Mouse (Mus musculus) brown adipose tissue, adult 24 weeks (tissue): ENCODE measurements around the gene Ptprd. TPM values are rescaled to one million over a fixed set of nuclear protein-coding genes. Genes with fewer than 3 reads are reported as not detected.

ENCODE experiments used
- H3K27ac ChIP-seq: fragments of 200-500 bp; replicated peaks from 2 replicates; pipeline ENCODE4 v1.5.1; 2012; ENCODE audit warnings: low read depth, mild to moderate bottlenecking, low read length
- H3K4me1 ChIP-seq: fragments of 200-500 bp; 2 replicates; pipeline ENCODE4 v1.6.1; 2012; ENCODE audit warnings: low read length, mixed read lengths; ENCODE audit not compliant: control insufficient read depth, insufficient read depth, insufficient read length
- H3K4me3 ChIP-seq: fragments of 200-500 bp; 2 replicates; pipeline ENCODE4 v1.5.1; 2012; ENCODE audit warnings: low read depth, mild to moderate bottlenecking, low read length, moderate library complexity; ENCODE audit not compliant: insufficient read depth
- polyA plus RNA-seq: library from polyadenylated mRNA; stranded (reverse); fragments of >200 nt; gene quantifications from 2 replicates; pipeline ENCODE4 v1.2.4, GENCODE M21; 2012; ENCODE audit not compliant: missing spikeins, insufficient read depth, insufficient read length

Gene Ptprd
- polyA plus RNA-seq, 1 experiment, result 22.5 TPM

DNA sequence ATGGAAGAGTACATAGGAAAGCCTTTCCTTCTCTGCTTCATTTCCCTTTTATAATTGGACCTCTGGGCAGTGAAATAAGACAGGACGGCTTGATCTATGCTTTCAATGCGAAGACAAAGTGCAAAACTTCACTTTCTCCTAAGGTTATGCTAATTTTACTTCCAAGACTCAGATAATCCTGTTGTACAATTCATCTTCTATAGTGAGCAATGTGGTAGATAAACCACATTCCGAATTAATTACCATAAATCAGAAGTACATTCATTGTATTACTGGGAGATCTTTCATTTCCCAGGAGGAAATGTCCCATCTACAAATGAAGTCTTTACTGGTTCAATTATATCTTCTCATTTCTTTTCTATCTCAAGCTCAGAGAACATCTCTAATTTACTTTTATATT, 1346.2 kb downstream of the Ptprd start:
- H3K4me3 ChIP-seq, result no peak overlapping the region
- no peaks in the 10 kb centered on the region for H3K4me1 ChIP-seq
- no peak overlapping the region for H3K27ac ChIP-seq

DNA sequence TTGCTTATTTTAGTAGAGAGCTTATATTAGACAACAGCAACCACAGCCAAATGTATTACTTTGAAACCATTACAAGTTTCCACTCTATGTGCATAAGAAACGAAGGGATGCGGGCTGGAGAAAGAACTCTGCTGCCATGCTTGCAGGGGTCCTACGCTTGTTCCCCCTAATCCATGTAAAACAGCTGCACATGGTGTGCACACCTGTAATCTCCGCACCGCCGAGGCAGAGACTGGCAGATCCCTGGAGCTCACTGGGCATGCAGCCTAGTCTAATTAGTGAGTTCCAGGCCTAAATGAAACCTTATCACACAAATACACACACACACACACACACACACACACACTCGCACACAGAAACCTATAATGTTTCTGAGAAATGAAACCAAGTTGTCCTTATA, 1365.5 kb downstream of the Ptprd start:
- Histone ChIP-seq H3K4me1 (no peaks in the 10 kb centered on the region), H3K4me3 (no peak overlapping the region), H3K27ac (no peak overlapping the region)

DNA sequence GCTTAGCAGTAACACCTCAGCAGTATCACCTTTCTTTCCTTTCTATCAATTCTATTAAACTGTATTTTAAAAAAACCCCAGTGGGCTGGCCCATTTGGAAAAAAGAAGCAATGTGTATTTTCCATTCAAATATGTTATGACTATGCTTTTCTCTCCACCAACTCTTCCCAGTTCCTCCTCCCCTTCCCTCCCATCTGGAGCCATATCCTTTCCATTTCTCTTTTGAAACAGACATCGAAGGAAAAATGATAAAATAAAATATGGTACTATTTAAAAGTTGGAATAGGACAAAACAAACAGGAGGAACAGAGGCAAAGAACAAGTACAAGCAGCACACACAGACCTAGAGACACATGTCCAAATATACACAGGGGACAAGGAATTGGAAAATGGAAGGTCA, 1372.7 kb downstream of the Ptprd start:
- no peak overlapping the region for H3K27ac ChIP-seq
- H3K4me3 ChIP-seq, result no peak overlapping the region
- H3K4me1 ChIP-seq, result no peaks in the 10 kb centered on the region

DNA sequence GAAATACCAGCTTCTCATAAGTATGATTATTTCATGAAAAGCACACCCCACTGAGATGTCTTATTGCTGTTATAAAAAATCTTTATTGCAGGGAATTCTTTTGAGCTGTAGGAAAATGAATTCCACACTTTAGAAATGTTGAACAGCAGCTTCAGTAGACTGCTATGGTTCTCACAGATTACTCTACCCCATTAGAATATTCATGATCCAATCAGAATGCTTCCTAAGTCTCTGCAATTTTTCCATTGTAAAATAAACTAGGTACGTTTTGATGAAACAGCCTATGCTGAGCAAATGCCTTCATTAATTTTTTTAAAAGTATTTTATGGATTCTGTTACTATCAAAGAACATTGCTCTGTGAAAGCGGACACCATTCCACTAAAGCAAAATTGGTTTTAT, 1399.6 kb downstream of the Ptprd start:
- Histone ChIP-seq H3K4me1 (no peaks in the 10 kb centered on the region), H3K4me3 (no peak overlapping the region), H3K27ac (no peak overlapping the region)

DNA sequence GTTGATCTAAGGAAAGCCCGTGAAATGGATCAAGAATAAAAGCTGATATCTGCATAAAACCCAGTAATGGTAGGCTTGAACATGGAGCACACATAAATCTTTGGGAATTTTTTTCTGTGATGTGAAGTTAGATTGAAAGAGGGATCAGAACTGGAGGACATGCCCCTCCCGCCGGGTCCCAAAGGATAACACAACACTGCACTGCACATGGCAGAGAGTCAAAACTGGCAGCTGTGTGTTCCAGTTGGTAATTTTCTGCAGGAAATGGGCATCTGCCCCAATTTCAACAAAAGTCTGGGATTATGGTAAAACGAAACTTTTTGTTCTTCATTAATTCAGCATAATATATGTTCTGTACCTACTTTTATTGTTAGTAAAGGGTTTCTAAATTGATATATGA, 1409.1 kb downstream of the Ptprd start:
- no peak overlapping the region for H3K27ac ChIP-seq
- H3K4me1 ChIP-seq, result no peaks in the 10 kb centered on the region
- no peak overlapping the region for H3K4me3 ChIP-seq

DNA sequence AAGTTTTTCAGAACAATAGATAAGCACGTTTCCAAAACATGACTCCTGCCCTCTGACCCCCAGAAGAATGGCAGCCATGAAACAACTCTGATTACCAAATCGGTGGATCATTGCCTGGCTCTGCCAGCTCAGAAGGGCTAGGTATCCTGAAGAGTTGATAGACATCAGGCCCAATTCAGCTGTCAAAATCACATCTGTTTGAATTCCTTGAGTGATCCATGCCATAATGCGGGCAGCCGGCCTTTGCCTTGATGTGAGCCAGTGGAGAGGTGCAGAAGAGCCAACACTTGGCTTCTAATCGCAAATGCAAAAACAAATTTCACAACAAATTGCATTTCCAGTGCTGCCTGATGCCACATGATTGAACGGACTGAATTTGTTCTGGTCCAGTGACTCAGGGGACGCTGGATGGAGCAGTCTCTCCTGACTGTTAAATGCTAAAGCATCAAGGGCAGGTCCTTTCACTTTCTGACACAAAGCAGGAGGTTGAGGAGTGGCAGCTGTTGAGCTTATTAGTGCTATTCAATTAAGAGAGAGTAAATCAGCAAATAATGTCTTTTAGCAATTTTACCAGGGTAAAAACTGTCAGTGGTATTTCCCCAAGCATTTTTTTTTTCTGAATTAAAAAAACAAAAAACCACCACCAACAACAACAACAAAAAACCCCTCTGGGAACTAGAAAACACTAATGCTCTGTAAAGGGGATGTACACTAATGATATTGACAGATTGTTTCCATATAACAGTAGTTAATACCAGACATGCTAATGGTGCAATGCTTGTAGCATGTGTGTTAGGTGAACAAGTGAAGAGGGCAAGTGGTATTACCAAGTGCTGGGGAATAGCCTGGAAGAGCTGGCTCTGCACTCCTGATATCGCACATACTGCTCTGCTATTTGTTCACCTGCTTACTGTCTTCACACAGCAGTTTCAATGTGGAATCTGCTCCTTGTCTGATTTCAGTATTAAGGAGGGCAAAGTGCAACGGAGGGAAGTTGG, 1413.5 kb downstream of the Ptprd start:
- H3K4me1 ChIP-seq, result no peaks in the 10 kb centered on the region
- no peak overlapping the region for H3K4me3 ChIP-seq
- no peak overlapping the region for H3K27ac ChIP-seq

DNA sequence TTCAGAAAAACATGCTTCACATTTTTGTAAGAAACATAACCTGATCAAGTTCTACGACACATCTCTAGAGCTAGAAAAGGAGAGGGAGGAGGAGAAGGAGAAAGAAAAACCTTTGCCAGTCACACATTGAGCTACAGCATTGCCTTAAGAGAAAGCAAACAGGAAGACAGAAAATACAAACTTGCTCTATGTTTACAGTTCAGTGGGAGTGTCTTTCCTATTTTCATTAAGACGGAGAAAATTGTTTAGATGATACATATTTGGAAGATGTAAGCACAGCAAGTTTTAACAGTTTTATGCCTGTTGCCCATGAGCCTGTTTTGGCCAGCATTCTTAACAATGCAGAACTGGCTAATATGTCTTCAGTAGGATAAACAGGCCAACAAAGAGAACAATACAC, 1426.4 kb downstream of the Ptprd start:
- no peak overlapping the region for H3K27ac ChIP-seq
- no peaks in the 10 kb centered on the region for H3K4me1 ChIP-seq
- H3K4me3 ChIP-seq, result no peak overlapping the region

DNA sequence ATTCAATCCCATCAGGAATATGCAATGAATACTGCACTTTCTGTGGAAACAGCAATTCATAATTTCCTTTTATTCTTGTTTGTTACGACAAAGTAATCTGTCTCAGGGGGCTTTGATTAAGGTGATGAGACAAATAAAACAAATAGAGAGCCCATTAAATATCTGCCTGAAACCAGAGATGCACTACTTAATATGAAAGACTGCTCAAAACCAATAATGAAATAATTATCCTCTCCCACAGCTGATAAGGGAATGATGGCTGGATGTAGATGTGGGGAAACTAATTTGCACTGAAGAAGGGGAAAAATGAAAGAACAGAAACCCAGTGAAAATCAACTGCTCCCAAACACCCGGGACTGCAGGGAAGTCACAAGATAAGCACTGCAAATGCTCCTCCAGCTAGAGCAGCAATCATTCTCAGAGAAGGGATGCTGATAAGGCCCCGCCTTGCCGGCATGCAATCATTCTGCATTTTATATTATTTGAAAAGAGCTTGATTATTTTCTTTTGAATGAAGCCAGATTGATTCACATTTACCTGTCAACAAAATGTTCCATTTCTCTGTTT, 1432.1 kb downstream of the Ptprd start:
- Histone ChIP-seq H3K27ac (no peak overlapping the region), H3K4me1 (no peaks in the 10 kb centered on the region), H3K4me3 (no peak overlapping the region)

DNA sequence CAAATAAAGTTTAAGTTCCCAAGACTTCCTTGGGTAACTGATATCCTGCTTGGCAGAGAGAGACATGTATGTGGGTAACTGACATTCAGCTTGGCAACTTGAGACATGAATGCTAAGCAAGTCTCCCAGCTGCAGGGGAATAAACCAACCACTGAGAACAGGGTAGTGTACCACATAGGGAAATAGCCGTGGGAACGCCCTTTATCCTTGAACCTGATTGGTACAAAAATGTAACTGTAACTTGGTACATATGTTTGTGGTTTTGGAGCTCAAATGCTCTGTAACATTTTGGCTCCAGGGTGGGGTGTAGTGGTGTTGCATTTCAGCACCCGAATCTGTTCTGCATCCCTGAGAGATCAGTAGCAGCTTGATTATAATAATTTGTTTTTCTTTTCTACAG, 1444.8 kb downstream of the Ptprd start:
- Histone ChIP-seq H3K4me1 (no peaks in the 10 kb centered on the region), H3K27ac (no peak overlapping the region), H3K4me3 (no peak overlapping the region)

DNA sequence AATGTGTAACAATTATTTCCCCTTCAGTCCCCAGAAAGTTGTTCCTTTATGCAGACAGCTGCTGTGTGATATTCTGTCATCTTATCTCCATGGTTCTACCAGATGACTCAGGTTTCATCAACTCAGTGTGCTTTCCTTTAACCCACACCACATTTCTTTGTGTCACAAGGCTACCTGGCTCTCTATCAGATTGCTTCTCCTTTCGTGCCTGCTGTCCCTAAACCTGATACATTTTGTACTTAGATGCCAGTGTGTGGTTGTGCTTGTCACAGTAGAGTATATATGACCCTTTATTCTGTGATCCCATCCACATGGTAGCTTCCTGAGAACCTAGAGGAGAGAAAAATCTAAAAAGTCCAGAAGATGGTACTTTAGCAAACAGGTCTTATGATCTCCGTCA, 1445.3 kb downstream of the Ptprd start:
- no peaks in the 10 kb centered on the region for H3K4me1 ChIP-seq
- H3K4me3 ChIP-seq, result no peak overlapping the region
- no peak overlapping the region for H3K27ac ChIP-seq

DNA sequence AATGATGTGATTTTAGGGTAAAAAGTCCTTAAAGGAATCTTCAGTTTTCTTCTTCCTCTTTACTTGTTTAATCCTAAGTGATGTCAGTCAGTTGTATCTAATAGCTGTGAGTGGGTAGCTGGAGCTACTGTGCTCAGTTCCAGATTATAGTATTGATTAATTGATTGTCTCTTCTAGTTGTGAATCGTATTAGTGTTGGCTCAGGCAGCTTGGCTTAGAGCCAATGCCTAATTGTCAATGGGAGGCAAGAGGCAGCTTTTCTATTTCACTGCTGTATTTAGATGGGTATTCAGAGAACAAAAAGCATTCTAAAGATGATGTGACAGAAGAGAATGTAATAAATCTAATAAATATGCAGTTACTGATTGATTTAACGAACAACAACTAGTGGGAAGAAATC, 1461.1 kb downstream of the Ptprd start:
- H3K27ac ChIP-seq, result no peak overlapping the region
- no peak overlapping the region for H3K4me3 ChIP-seq
- no peaks in the 10 kb centered on the region for H3K4me1 ChIP-seq

DNA sequence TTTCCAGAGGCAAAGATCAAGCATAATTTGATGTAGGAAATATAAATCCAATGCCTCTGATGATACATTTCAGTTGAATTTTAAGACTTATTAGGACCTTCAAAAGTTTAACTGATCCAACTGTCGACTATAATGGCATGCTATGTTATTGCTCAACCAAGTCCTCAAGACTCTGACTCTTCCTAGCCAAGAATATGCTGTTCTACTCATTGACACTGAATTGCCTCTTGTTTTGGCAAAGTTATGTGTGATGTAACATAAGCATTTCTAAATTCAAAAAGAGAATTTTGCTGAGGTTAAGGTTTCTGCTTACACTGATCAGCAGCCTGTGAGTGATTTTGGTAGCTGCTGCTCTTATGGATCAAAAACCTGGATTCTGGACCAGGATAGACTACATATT, 1475.9 kb downstream of the Ptprd start:
- Histone ChIP-seq H3K4me3 (no peak overlapping the region), H3K27ac (no peak overlapping the region), H3K4me1 (no peaks in the 10 kb centered on the region)

DNA sequence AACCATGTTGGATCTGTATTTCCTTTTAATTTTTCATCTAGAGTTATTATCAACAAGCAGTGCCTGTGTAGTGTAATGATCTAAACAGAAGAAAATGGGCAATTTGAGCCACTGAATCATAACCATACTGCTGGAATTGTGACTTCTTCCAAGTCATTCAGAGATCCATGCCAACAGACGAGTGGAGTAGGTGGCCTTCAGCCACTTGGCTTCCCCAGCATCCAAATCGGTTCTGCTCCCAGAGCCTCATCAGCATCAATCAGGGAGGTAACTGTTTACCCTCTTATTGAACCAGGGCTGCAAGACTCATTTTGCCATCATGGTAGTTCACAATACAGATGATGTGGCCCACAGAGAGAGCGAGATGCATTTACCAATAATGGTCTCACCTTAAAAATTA, 1536.0 kb downstream of the Ptprd start:
- no peaks in the 10 kb centered on the region for H3K4me1 ChIP-seq
- H3K4me3 ChIP-seq, result no peak overlapping the region
- no peak overlapping the region for H3K27ac ChIP-seq

DNA sequence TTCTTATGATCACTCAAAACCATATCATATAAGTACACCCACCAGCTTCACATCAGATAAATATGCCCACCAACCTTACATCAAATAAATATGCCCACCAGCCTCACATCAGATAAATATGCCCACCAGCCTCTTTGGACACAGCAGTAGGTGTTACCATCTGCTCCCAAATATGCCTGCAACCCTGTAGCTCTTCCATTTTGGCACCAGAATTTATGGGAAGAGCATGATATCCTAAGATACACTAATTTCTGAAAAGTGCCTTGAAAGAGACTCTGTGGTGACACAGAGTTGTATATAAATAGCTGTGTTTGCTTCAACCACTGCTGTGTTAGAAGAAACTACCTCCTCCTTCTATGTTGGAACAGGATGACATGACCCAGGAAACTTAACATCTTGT, 1538.5 kb downstream of the Ptprd start:
- Histone ChIP-seq H3K4me3 (no peak overlapping the region), H3K4me1 (no peaks in the 10 kb centered on the region), H3K27ac (no peak overlapping the region)

DNA sequence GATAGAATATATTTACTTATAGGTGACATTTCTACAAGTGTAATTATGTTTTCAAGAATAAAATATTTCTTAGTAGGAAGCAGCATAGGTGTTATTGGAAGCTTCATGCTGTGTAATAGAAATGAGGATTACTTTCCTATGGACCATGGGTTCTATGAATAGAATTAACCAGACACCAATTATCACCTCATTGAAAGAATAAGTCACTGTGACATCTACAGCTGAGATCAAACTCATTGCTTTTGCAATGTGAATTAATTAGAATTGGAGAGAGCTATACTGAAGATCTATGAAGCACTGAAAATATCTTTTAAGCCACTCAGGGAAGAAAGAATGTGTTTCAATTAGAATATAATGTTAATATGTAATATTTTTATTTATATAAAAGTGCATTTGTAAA, 1539.1 kb downstream of the Ptprd start:
- Histone ChIP-seq H3K4me3 (no peak overlapping the region), H3K4me1 (no peaks in the 10 kb centered on the region), H3K27ac (no peak overlapping the region)

DNA sequence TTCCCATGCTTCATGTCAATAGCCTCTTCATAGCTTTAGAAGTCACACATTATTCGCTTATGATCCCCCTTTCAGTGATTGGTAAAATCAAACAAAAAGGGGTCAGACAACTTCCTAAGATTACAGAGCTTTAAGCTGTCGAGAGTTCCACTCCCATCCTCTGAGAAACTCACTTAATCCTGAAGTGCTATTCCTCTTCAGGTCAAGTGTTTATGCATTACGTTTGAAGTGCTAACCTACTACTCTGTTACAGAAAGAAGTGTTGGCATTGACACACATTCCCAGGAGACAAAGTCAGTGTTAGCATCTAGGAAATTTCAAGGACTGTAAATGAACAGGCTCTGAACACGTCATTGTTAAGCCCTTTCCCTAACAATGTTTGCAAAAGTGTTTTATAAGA, 1550.0 kb downstream of the Ptprd start:
- Histone ChIP-seq H3K4me1 (no peaks in the 10 kb centered on the region), H3K27ac (no peak overlapping the region), H3K4me3 (no peak overlapping the region)
